Mouse (Mus musculus) lung, postnatal 4 days (tissue): ENCODE data around the gene Prrt3.

ENCODE experiments used
- DNase-seq, 2 experiments: peaks; one replicate each; pipeline ENCODE4 v3.0.0; 2021

The Prrt3 gene

DNA sequence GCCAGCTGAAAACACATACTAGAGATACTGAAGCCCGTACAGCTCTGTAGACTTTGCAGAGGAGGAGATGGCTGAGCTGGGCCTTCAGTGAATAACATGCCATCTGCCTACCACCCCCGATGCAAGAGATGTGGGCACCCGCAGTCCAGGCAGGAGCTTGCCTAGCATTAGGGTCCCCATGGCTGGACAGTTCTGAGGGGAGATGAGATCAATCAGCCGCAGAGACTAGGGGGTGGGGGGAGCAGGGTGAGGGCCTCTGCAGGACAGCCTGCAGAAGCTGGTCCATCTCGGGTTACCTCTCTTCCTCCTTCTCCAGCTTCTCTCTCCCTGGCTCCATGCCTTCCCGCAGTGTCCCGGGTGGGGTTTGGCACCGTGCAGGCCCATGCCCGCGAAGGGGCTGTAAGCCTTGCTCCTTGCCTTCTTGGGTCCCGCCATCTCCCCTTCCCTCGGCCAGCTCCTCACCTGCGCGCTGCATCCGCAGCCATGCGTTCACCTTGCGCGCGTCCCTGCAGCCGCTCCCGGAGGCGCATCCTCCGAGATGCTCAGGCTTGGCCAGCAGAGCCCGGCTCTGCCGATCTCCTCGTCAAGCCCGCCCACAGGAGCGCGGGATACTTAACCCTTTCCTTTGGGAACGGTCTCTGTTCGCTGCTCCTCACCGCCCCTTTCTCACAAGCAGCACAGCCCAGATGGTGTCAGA, at the start of gene Prrt3:
Prrt3 (minus strand) TSS at position 544 of the 697 bp plus-strand sequence.
- no peak for DNase-seq

DNA sequence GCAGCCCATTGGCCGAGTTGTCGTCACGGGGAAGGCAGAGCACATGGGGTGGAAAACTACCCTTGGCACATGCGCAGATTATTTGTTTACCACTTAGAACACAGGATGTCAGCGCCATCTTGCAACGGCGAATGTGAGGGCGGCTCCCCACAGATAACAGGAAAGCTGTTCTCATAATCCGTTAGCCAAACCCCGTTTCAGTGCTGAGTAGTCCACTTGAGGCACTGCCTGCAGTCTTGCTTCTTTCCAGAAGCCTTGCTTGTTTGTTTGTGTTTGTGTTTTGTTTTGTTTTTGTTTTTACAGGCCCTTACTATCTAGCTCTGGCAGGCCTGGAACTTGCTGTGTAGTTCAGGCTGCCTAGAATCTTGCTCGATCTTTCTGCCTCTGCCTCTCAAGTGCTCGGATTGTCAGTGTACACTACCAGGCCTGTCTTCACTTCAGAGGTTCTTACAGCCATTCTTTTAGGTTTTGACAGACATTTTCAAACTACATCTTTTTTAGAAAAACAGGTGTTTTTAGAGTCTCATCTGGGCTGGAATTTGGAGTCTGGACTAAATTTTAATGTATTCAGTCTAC, 42.3 kb upstream of the Prrt3 start:
- DNase-seq: no peak

GRCm38 (mm10) chr6:113541610-113542009, 39.9 kb upstream of the Prrt3 start:
- DNase-seq: no peak

DNA sequence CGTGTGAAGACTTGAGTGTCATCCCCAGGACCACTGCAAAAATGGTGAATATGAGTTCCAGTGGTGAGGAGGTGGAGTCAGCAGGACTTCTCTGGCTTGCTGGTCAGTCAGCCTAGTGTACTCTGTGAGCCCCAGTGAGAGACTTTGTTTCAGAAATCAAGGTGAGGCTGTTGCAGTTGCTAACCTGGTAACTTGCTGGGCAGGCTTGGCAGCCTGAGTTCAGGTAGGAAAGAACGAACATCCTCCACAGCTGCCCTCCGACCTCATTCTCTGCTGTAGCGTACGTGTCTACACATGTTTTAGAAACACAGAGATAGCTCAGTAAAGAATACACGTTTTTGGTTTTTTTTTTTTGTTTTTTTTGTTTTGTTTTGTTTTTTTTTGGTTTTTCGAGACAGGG, 33.2 kb upstream of the Prrt3 start:
- no peak for DNase-seq

GRCm38 (mm10) chr6:113531840-113532404, 30.2 kb upstream of the Prrt3 start:
- DNase-seq: no peak

- DNase-seq: peak; percentile 92 to 95
Measured at GRCm38 (mm10) chr6:113530932-113531839, 29.5 kb upstream of the Prrt3 start, which contains the start of the genes Emc3 and Fancd2. Gene Emc3 (minus strand): TSS chr6:113531652. Gene Fancd2 (plus strand): TSS chr6:113531682.

GRCm38 (mm10) chr6:113523420-113523819, 21.7 kb upstream of the Prrt3 start:
- DNase-seq: no peak

DNA sequence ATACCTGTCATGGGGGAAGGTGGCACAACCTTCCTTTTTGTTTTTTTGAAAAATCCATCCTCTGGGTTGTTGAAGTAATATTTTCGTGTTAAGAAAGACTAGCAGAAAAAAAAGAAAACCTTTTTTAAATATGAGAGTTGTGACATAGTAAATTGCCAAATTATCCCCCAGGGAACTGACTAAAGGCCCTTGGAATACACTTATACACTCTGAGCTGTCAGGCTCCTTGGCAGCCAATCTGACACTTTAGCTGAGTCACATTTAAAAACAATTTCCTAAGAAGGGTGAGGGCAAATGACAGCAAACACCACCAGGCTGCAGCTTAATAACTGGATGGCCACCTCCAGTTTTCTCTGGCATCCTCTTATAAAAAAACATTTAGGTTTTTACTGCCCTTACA, 20.6 kb upstream of the Prrt3 start:
- no peak for DNase-seq

GRCm38 (mm10) chr6:113517434-113518080, 15.8 kb upstream of the Prrt3 start:
- DNase-seq: no peak

GRCm38 (mm10) chr6:113514600-113514999, 12.9 kb upstream of the Prrt3 start:
- no peak for DNase-seq

- no peak for DNase-seq
Measured at GRCm38 (mm10) chr6:113513944-113514343, 12.2 kb upstream of the Prrt3 start.

- no peak for DNase-seq
Measured at GRCm38 (mm10) chr6:113508947-113509280, 7.2 kb upstream of the Prrt3 start.

- DNase-seq: no peak
Measured at GRCm38 (mm10) chr6:113508272-113508946, 6.7 kb upstream of the Prrt3 start.

DNA sequence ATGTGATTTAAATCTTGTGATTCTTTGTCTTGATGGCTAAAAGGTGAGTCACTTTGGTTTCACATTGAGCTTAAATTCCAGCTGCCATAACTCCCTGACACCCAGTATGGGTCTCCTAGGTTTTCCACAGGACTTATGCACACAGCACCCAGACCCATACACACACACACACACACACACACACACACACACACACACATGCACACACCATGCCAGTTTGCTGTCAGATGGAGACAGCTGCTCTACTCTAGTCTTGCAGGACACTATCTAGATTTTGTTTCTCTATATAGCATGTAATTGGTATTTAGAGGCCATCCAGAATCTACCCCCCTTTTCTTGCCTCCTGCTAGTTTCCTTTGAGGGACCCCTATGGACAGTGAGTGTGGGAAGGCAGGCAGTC, 5.4 kb upstream of the Prrt3 start:
- no peak for DNase-seq

GRCm38 (mm10) chr6:113505689-113506088, 4.0 kb upstream of the Prrt3 start:
- DNase-seq: no peak

DNA sequence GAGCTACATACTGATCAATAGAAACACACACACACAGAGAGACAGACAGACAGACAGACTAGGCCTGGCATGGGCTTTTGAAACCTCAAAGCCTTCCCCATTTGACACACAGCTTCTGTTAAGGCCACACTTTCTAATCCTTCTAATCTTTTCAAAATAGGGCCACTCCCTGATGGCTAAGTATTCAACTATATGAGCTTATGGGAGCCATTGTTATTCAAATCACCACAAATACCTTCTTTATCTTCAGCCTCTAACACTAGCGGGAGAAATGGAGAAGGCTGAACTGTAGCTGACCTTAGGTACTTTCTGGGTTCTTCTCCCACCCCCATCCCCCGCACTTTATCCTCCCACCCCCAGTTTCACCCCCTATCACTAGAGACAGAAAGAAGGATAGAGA, 1.1 kb upstream of the Prrt3 start:
- no peak for DNase-seq

- no peak for DNase-seq
Measured at GRCm38 (mm10) chr6:113499346-113499745, 2.4 kb downstream of the Prrt3 start.

DNA sequence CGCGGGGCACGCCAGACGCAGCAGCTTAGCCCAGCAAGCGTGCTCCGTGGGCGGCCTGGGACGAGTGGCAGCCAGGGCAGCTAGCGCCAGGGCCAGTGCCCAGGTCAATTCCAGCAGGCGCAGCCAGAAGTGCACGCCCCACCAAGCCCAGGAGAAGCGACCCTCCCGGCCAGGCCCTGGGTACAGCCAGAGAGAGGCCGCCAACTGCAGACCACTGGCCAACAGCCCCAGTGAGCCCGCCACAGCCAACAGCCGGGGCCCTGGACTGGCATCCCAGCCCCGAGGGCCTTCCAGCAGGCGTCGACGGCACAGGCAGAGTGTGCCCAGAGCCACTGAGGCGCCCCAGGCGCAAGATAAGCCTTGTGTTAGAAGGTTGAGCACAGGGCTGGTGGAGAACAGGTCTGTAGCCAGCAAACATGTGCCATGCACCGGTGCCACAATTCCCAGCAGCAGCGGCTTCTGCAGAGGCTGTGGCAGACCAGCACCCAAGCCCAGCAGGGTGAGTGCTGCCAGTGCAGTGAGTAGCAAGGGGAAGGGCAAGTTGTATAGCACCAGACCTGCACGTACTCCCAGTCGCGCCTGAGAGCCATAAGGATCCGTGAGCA, 6.6 kb downstream of the Prrt3 start:
- no peak for DNase-seq

GRCm38 (mm10) chr6:113494258-113494788, 7.4 kb downstream of the Prrt3 start:
- DNase-seq: peak; percentile 90

- no peak for DNase-seq
Measured at GRCm38 (mm10) chr6:113492101-113492864, 9.4 kb downstream of the Prrt3 start.

DNA sequence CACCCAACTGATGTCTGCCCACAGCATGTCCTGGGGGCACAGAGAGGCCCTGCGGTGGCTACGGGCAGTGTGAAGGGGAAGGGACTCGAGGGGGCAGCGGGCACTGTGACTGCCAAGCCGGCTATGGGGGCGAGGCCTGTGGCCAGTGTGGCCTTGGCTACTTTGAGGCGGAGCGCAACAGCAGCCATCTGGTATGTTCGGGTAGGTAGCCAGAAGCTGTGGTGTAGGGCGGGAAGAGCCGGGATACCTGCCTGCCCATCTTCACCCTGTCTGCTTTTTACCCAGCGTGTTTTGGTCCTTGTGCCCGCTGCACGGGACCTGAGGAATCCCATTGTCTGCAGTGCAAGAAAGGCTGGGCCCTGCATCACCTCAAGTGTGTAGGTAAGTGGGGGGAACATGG, 12.3 kb downstream of the Prrt3 start:
- DNase-seq: no peak
